Mouse (Mus musculus) heart, postnatal 0 days (tissue): ENCODE results near the gene Tub. TPM values are rescaled to one million over a fixed set of nuclear protein-coding genes. Genes with fewer than 3 reads are reported as not detected.

Source experiments
- ATAC-seq: fragments of 200-750 bp; cut with Nextera tagmentation; 2 replicates; pipeline ENCODE4 v1.8.0; 2017; ENCODE audit warnings: low read depth, moderate number of reproducible peaks, moderate library complexity; ENCODE audit not compliant: insufficient read depth
- DNase-seq: peaks from one replicate; pipeline ENCODE4 v3.0.0-alpha.2; 2016; ENCODE audit warnings: low spot score
- H3K27ac ChIP-seq: fragments of 300-500 bp; sonication (generic); 2 replicates; pipeline ENCODE4 v1.5.1; 2014; ENCODE audit warnings: low read depth, mild to moderate bottlenecking
- H3K27me3 ChIP-seq: fragments of 300-500 bp; sonication (generic); 2 replicates; pipeline ENCODE4 v1.6.1; 2014; ENCODE audit warnings: low read length, mixed read lengths; ENCODE audit not compliant: control insufficient read depth, insufficient read depth
- H3K36me3 ChIP-seq: fragments of 300-500 bp; sonication (generic); replicated peaks from 2 replicates; pipeline ENCODE4 v1.6.1; 2014; ENCODE audit warnings: low read length, mixed read lengths; ENCODE audit not compliant: control insufficient read depth, insufficient read depth
- H3K4me1 ChIP-seq: fragments of 300-500 bp; sonication (generic); 2 replicates; pipeline ENCODE4 v1.6.1; 2014; ENCODE audit warnings: antibody characterized with exemption; ENCODE audit not compliant: control insufficient read depth, insufficient read depth
- H3K4me2 ChIP-seq: fragments of 300-500 bp; sonication (generic); 2 replicates; pipeline ENCODE4 v1.6.1; 2014; ENCODE audit warnings: low read depth, mild to moderate bottlenecking, low read length, moderate library complexity
- H3K4me3 ChIP-seq: fragments of 300-500 bp; sonication (generic); 2 replicates; pipeline ENCODE4 v1.5.1; 2014; ENCODE audit warnings: low read depth, low read length
- H3K9ac ChIP-seq: fragments of 300-500 bp; sonication (generic); replicated peaks from 2 replicates; pipeline ENCODE4 v1.6.1; 2014; ENCODE audit warnings: low read depth, low read length, mixed read lengths
- H3K9me3 ChIP-seq: fragments of 300-500 bp; sonication (generic); replicated peaks from 2 replicates; pipeline ENCODE4 v1.6.1; 2016; ENCODE audit warnings: low read length; ENCODE audit not compliant: control insufficient read depth
- CTCF ChIP-seq: IDR thresholded peaks from 2 replicates; pipeline ENCODE4 v1.5.1; 2016; ENCODE audit warnings: antibody characterized with exemption, control low read depth, low read depth
- EP300 ChIP-seq: IDR thresholded peaks from 2 replicates; pipeline ENCODE4 v1.6.1; 2016; ENCODE audit warnings: antibody characterized with exemption, low read depth
- WGBS: fragments of 180-500 bp; shearing (Covaris S2); extraction: QIAGEN DNeasy Blood & Tissue Kit; methylation state at CpG from one replicate; pipeline ENCODE4 v1.1.7; 2014; 5-methylcytosine and 5-hydroxymethylcytosine counted together
- polyA plus RNA-seq: library from polyadenylated mRNA; unstranded; fragments of >200 nt; fragmentation: Nextera tagmentation; extraction: Ambion mirVana; gene quantifications from 2 replicates; pipeline ENCODE4 v1.2.1, GENCODE M21; 2015
- total RNA-seq: library from RNA; depleted of rRNA; stranded (reverse); fragments of >200 nt; gene quantifications from 2 replicates; pipeline ENCODE4 v1.2.3, GENCODE M21; 2014; ENCODE audit warnings: low replicate concordance

Tub gene
- total and polyA plus RNA-seq, 2 experiments from 2014 or later = 0.30 to 0.88 TPM

DNA sequence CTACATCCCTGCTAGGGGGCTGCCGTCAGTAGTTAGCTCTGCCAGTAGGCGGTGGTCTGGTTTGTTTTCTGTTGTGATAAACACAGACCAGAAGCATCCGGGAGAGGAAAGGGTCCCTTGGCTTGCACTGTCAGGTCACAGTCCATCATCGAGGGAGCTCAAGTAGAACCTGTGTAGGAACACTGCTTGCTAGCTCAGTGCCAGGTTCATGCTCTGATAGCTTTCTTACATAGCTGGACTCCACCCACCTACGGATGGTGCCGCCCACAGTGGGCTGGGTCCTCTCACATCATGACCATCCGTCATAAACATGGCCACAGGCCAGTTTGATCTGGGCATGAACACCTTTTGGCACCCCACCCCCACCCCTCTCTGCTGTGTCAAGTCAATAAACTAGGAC, 75.6 kb downstream of the Tub start:
- Histone ChIP-seq H3K9me3 (no peaks in the 10 kb centered on the region), H3K36me3 (no peaks in the 10 kb centered on the region), H3K4me3 (no peak overlapping the region), H3K27ac (no peak overlapping the region), H3K4me1 (no peaks in the 10 kb centered on the region), H3K4me2 (no peak overlapping the region), H3K9ac (no peak overlapping the region), H3K27me3 (no peaks in the 10 kb centered on the region)
- DNase-seq (no peak), ATAC-seq (no peak)
- 68% methylated on average over 7 of the region's 7 CpGs for WGBS
- TF ChIP-seq EP300 (no peak), CTCF (no peak)

DNA sequence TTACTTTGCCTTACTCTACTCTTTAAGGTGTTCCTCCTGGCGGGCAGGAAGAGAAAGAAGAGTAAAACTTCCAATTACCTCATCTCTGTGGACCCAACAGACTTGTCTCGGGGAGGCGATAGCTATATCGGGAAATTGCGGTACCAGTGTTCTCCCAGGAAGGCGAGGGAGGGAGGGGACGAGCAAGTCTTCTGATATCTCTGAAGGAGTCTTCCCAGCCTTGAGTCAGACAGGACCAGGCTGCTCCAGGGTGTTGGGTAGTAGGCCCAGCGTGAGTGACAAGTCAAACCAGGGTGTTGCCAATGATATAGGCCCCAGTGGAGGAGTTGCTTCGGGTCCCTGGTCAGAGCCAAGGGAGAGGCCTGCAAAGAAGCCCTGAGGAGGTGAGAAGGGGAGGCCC, 76.8 kb downstream of the Tub start:
- H3K9ac ChIP-seq = no peak overlapping the region
- H3K4me1 ChIP-seq = no peaks in the 10 kb centered on the region
- WGBS = 79% methylated on average over 9 of the region's 9 CpGs
- H3K36me3 ChIP-seq = no peaks in the 10 kb centered on the region
- H3K27me3 ChIP-seq = no peaks in the 10 kb centered on the region
- no peak overlapping the region for H3K27ac ChIP-seq
- TF ChIP-seq CTCF (no peak), EP300 (no peak)
- no peak overlapping the region for H3K4me3 ChIP-seq
- H3K4me2 ChIP-seq = no peak overlapping the region
- ATAC-seq (no peak), DNase-seq (no peak)
- H3K9me3 ChIP-seq = no peaks in the 10 kb centered on the region

DNA sequence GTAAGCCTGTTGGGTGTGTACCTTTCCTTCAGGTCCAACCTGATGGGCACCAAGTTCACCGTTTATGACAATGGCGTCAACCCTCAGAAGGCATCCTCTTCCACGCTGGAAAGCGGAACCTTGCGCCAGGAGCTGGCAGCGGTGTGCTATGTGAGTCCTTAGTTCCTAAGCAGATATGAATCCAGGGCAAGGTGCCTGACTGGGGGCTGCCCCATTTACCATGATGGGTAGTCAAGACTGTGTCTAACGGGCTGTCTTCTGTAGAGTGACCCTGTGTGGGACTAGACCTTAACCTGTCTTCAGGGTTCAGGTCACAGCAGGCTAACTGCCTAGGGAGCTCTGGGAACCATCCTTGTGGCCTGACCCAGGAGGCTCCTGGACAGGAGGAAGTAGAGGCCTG, 77.6 kb downstream of the Tub start:
- DNase-seq (no peak), ATAC-seq (no peak)
- WGBS = 89% methylated on average over 7 of the region's 7 CpGs
- Histone ChIP-seq H3K27ac (no peak overlapping the region), H3K36me3 (no peaks in the 10 kb centered on the region), H3K4me2 (no peak overlapping the region), H3K27me3 (no peaks in the 10 kb centered on the region), H3K4me3 (no peak overlapping the region), H3K9me3 (no peaks in the 10 kb centered on the region), H3K9ac (no peak overlapping the region), H3K4me1 (no peaks in the 10 kb centered on the region)
- TF ChIP-seq CTCF (no peak), EP300 (no peak)

DNA sequence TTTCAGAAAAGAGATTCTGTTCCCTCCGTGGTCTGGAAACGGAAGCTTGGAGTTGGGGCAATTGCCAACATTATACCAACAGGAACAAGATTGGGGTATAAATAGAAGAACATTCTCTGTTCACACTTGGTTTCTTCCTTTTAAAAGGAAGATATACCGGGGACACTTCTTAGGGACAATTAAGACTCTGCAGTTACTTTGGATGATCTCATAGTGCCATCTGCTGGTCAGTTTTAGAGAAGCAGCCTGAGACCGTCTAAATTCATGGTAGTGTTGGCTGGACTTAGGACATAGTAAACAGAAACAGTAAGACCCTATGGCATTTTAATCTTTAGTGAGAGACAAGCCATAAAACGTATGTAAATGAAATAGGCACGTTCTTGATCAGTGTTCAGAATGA, 78.1 kb downstream of the Tub start:
- DNase-seq (peak; percentile 49), ATAC-seq (no peak)
- H3K4me3 ChIP-seq = no peak overlapping the region
- H3K9me3 ChIP-seq = no peaks in the 10 kb centered on the region
- H3K9ac ChIP-seq = no peak overlapping the region
- no peak overlapping the region for H3K4me2 ChIP-seq
- no peaks in the 10 kb centered on the region for H3K27me3 ChIP-seq
- H3K36me3 ChIP-seq = no peaks in the 10 kb centered on the region
- 24% methylated on average over 6 of the region's 6 CpGs for WGBS
- TF ChIP-seq EP300 (no peak), CTCF (peak; percentile 79)
- H3K4me1 ChIP-seq = no peaks in the 10 kb centered on the region
- no peak overlapping the region for H3K27ac ChIP-seq

DNA sequence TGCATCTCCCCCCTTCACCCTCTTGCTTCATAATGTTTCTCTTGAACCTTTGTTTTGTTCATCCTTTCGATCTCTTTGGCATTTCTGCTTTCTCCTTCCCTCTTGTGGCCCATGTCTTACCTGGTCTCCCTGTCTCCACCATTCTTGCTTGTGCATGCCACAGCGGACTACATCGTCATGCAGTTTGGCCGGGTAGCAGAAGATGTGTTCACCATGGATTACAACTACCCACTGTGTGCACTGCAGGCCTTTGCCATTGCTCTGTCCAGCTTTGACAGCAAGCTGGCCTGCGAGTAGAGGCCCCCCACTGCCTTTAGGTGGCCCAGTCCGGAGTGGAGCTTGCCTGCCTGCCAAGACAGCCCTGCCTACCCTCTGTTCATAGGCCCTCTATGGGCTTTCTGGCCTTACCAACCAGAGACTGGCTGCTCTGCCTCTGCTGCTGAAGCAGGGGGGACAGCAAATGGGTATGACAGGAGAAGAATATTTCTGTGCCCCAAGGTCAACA, 79.9 kb downstream of the Tub start:
- no peaks in the 10 kb centered on the region for H3K4me1 ChIP-seq
- WGBS = 77% methylated on average over 6 of the region's 6 CpGs

DNA sequence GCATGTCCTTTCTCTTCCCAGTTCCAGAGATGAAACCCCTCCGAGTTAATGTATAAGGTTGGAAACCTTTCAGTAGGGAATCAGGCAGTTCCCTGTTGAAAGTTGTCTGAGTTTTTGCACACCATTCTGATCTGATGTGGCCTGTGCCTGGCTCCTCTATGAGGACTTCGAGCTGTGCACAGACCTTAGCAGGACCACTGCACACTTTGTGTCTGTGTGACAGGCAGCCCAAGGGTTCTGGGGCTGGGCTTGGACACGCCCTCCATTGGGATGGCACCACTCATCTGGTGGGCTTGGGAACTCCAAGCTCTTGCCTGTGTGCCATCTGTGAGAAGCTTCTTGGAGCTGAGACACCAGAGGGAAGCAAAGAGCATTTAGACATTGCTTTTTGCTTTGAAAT, 81.2 kb downstream of the Tub start:
- no peak for TF ChIP-seq EP300
- TF ChIP-seq CTCF = no peak
- Histone ChIP-seq H3K9ac (no peak overlapping the region), H3K27me3 (no peaks in the 10 kb centered on the region), H3K9me3 (no peaks in the 10 kb centered on the region), H3K4me3 (no peak overlapping the region), H3K36me3 (no peaks in the 10 kb centered on the region), H3K4me1 (no peaks in the 10 kb centered on the region), H3K27ac (no peak overlapping the region), H3K4me2 (no peak overlapping the region)
- no peak for DNase-seq
- ATAC-seq = no peak
- WGBS = 59% methylated on average over 3 of the region's 3 CpGs

More for the DNA sequence above, 79.9 kb downstream of the Tub start:
- DNase-seq (no peak), ATAC-seq (no peak)
- no peaks in the 10 kb centered on the region for H3K27me3 ChIP-seq
- no peak overlapping the region for H3K9ac ChIP-seq
- H3K9me3 ChIP-seq = no peaks in the 10 kb centered on the region
- H3K27ac ChIP-seq = no peak overlapping the region
- no peaks in the 10 kb centered on the region for H3K36me3 ChIP-seq
- no peak overlapping the region for H3K4me2 ChIP-seq
- H3K4me3 ChIP-seq = no peak overlapping the region
- TF ChIP-seq CTCF = no peak
- TF ChIP-seq EP300 = no peak
